Mouse (Mus musculus): ENCODE results near the gene Cela1.

Cela1 gene

DNA sequence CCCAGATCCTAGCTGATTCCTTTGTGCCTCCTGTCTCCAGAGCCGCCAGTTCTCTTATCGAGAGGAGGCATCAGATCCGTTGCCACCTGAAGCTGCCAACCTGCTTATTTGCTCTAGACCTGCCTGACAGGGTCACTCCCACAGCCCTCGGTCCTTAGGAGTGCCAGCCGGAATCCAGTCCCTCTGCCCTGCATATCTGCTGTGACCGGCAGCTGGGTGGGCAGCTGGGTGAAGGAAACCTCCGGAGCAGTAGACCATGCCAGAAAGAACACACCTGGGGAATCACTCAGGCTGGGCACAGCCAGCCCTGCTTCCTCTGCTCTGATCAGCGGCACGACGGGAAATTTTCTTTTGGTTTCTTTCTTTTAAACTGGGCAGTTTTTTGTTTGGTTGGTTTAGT is 54.4 kb downstream of the Cela1 start:
- DNase-seq: no peak

DNA sequence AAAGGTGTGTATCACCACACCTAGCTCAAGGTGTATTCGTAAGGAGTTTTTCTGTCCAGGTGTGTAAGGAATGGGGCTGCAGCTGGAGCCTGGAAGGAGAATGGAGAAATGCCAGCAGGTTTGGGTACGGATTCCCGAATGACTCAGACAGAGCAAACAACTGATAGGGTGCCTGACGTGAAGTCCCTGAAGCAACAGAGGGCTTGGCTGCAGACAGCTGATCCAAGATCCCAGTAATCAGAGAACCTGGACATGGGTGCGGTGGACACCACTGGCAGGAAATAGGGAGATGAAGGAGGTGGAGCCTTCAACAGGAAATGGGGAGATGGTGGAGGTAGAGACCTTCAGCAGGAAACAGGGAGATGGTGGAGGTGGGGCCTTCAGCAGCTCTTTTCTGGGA is 55.4 kb downstream of the Cela1 start:
- no peak for DNase-seq

GRCm38 (mm10) chr15:100631454-100632170 is 56.1 kb downstream of the Cela1 start:
- DNase-seq: no peak

GRCm38 (mm10) chr15:100630126-100630525 is 57.6 kb downstream of the Cela1 start:
- DNase-seq: no peak

DNA sequence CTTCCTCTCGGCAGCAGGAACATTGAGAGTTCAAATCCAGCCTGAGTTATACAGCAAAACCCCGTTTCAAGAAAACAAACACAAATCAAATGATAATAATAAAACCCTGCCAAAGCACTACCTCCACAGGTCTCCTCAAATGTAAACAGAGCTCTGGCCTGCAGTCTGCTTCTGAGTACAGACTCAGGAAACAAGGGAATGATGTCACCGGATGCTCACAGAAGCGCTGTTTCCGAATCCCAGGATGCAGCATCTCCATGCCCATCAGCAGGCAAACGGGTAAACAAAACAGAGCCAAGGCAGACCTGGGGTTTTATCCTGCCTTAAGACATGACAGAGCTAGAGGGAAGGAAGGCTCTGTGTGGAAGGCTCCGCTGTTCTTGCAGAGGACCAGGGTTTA is 58.9 kb downstream of the Cela1 start:
- DNase-seq: no peak

- DNase-seq: no peak
These were observed 59.8 kb downstream of the Cela1 start for GRCm38 (mm10) chr15:100627774-100628370.

DNA sequence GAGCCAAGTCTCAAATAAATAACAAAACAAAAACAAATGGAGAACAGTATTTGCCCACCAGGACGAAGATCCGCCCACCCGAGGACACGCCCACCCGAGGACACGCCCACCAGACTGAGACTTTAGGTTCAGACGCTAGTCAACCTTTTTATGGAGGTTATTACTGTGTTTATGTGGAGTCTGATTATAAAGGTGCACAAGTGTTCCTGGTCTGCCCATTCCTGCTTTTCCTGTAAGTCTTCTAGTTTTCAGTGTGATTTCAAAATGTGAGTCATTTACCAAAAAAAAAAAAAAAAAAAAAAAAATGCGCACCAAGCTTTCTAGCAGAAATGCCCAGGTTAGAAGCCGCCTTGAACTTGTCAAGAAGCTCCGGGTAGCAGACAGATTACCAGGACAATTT is 60.4 kb downstream of the Cela1 start:
- DNase-seq: no peak

- no peak for DNase-seq
These were observed 63.3 kb downstream of the Cela1 start for GRCm38 (mm10) chr15:100624435-100624834.
